Mouse (Mus musculus): Measurements from ENCODE around the gene Ptpn11.

DNA sequence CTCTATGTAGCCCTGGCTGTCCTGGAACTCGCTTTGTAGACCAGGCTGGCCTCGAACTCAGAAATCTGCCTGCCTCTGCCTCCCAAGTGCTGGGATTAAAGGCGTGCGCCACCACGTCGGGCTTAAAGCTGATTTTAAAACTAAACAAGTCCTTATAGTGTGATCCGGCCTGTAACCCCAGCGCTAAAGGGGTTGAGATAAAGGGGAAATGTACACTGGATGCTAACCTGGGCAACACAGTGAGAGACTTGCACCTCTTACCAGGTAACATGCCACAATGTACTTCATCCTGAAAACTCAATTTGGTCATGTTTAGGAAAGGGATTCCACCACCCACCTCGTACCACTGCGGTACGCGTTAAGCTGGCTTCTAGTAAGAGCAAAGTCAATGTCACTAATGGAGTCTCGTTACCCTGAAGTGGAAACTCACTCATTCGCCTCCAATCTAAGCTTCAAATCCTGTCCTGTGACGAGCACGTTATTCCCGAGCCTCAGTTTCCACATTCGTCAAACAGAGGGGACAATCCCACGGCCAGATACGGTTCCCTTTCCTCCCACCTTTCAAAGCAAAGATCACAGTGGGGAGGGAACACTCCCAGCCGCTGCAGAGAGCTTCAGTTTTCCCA is 874 bp downstream of the Ptpn11 start:
- TF ChIP-seq POLR2A (IDR thresholded peaks at IDR 0.05; ENCODE audit: low read depth, low read length) (no peak), CTCF (IDR thresholded peaks at IDR 0.05; ENCODE audit: borderline replicate concordance, insufficient read depth, low read length) (no peak)

Measured in embryonic fibroblast, embryonic 13.5 days (primary cell).